Mouse (Mus musculus) MEL (cell line): ENCODE measurements at regions not wholly inside any gene's neighbourhood (a gene's known extent, or its start where the extent isn't known, plus 50 kb on each side); places are given as distances from the start of the nearest gene placed in this dataset.

Experiments
- DNase-seq: peaks from one replicate; pipeline ENCODE4 v3.0.0; 2011; ENCODE audit warnings: low read depth, low spot score
- H3K27ac ChIP-seq: 2 replicates; pipeline ENCODE4 v1.5.1; 2012; ENCODE audit warnings: low read depth, mild to moderate bottlenecking, control low read depth, low read length, moderate library complexity; ENCODE audit not compliant: control insufficient read depth
- H3K27me3 ChIP-seq, 2 experiments: fragments of 150-350 bp in 1 of 2; sonication (generic) in 1 of 2; 2 replicates each; pipeline ENCODE4 v1.6.1; 2012; ENCODE audit warnings: low read length in 2 of 2, mild to moderate bottlenecking in 2 of 2, improper control_type of control experiment in 1 of 2, moderate library complexity in 1 of 2; ENCODE audit not compliant: insufficient read depth in 2 of 2, control insufficient read depth in 1 of 2
- H3K36me3 ChIP-seq, 2 experiments: 2 replicates each; pipeline ENCODE4 v1.6.1; 2012 to 2014; ENCODE audit warnings: low read length in 2 of 2, improper control_type of control experiment in 1 of 2, inconsistent platforms in 1 of 2, mild to moderate bottlenecking in 1 of 2; ENCODE audit not compliant: insufficient read depth in 2 of 2, control insufficient read depth in 1 of 2
- H3K4me1 ChIP-seq, 2 experiments: fragments of 150-350 bp in 1 of 2; sonication (generic) in 1 of 2; 2 replicates each; pipeline ENCODE4 v1.6.1; 2012; ENCODE audit warnings: low read length in 2 of 2, improper control_type of control experiment in 1 of 2, mild to moderate bottlenecking in 1 of 2; ENCODE audit not compliant: insufficient read depth in 2 of 2, control insufficient read depth in 1 of 2
- H3K4me3 ChIP-seq, 2 experiments: fragments of 150-350 bp in 1 of 2; sonication (generic) in 1 of 2; 2 replicates each; pipeline ENCODE4 v1.5.1; 2012; ENCODE audit warnings: low read depth in 2 of 2, low read length in 2 of 2, mild to moderate bottlenecking in 2 of 2, moderate library complexity in 2 of 2, control low read depth in 1 of 2, improper control_type of control experiment in 1 of 2; ENCODE audit not compliant: control insufficient read depth in 1 of 2, insufficient read depth in 1 of 2
- H3K79me2 ChIP-seq: 2 replicates; pipeline ENCODE4 v1.6.1; 2012; ENCODE audit warnings: mild to moderate bottlenecking, low read length, moderate library complexity; ENCODE audit not compliant: control insufficient read depth, poor library complexity, insufficient read depth
- H3K9ac ChIP-seq: 2 replicates; pipeline ENCODE4 v1.6.1; 2012; ENCODE audit warnings: low read depth, mild to moderate bottlenecking, control low read depth, low read length, moderate library complexity; ENCODE audit not compliant: control insufficient read depth, poor library complexity, severe bottlenecking
- H3K9me3 ChIP-seq: fragments of 150-350 bp; sonication (generic); replicated peaks from 2 replicates; pipeline ENCODE4 v1.6.1; 2012; ENCODE audit warnings: mild to moderate bottlenecking, low read length, improper control_type of control experiment, moderate library complexity; ENCODE audit not compliant: insufficient read depth
- CHD1 ChIP-seq: IDR thresholded peaks from 2 replicates; pipeline ENCODE4 v1.6.1; 2012; ENCODE audit warnings: low read depth, mild to moderate bottlenecking, inconsistent platforms, low read length, improper control_type of control experiment
- CHD2 ChIP-seq: IDR thresholded peaks from 2 replicates; pipeline ENCODE4 v1.6.1; 2011; ENCODE audit warnings: low read length, improper control_type of control experiment
- EP300 ChIP-seq, 2 experiments: IDR thresholded peaks; 2 replicates each; pipeline ENCODE4 v1.6.1; 2011; ENCODE audit warnings: improper control_type of control experiment in 2 of 2, low read length in 2 of 2, low read depth in 1 of 2, mild to moderate bottlenecking in 1 of 2
- ETS1 ChIP-seq: IDR thresholded peaks from 2 replicates; pipeline ENCODE4 v1.6.1; 2012; ENCODE audit warnings: low read depth, mild to moderate bottlenecking, inconsistent platforms, low read length, improper control_type of control experiment, moderate library complexity
- GABPA ChIP-seq: IDR thresholded peaks from 2 replicates; pipeline ENCODE4 v1.6.1; 2012; ENCODE audit warnings: low read depth, mild to moderate bottlenecking, inconsistent platforms, low read length, improper control_type of control experiment, moderate library complexity
- GATA1 ChIP-seq: IDR thresholded peaks from 2 replicates; pipeline ENCODE4 v1.6.1; 2011; ENCODE audit warnings: low read depth, low read length, improper control_type of control experiment
- KAT2A ChIP-seq: conservative IDR thresholded peaks from 2 replicates; pipeline ENCODE4 v1.6.1; 2012; ENCODE audit warnings: low read depth, low read length, improper control_type of control experiment, inconsistent platforms
- MAFK ChIP-seq: IDR thresholded peaks from 2 replicates; pipeline ENCODE4 v1.6.1; 2011; ENCODE audit warnings: low read depth, mild to moderate bottlenecking, low read length, improper control_type of control experiment, borderline replicate concordance
- MAX ChIP-seq: IDR thresholded peaks from 2 replicates; pipeline ENCODE4 v1.6.1; 2011; ENCODE audit warnings: low read length, improper control_type of control experiment
- MEF2A ChIP-seq: IDR thresholded peaks from 2 replicates; pipeline ENCODE4 v1.6.1; 2014; ENCODE audit warnings: low read depth, mild to moderate bottlenecking, inconsistent platforms, low read length, improper control_type of control experiment; ENCODE audit not compliant: poor library complexity, insufficient replicate concordance, severe bottlenecking; ENCODE audit errors: extremely low read depth
- MXI1 ChIP-seq: IDR thresholded peaks from 2 replicates; pipeline ENCODE4 v1.6.1; 2011; ENCODE audit warnings: mild to moderate bottlenecking, low read depth, low read length, improper control_type of control experiment
- MYB ChIP-seq: IDR thresholded peaks from 2 replicates; pipeline ENCODE4 v1.6.1; 2011; ENCODE audit warnings: mild to moderate bottlenecking, low read depth, low read length, improper control_type of control experiment
- MYC ChIP-seq: IDR thresholded peaks from 2 replicates; pipeline ENCODE4 v1.6.1; 2011; ENCODE audit warnings: low read depth, mild to moderate bottlenecking, low read length, improper control_type of control experiment, moderate library complexity
- NELFE ChIP-seq: IDR thresholded peaks from 2 replicates; pipeline ENCODE4 v1.6.1; 2011; ENCODE audit warnings: low read depth, low read length, improper control_type of control experiment
- NRF1 ChIP-seq: IDR thresholded peaks from 2 replicates; pipeline ENCODE4 v1.6.1; 2014; ENCODE audit warnings: low read depth, mild to moderate bottlenecking, inconsistent platforms, low read length, improper control_type of control experiment, moderate library complexity; ENCODE audit not compliant: poor library complexity, insufficient read depth, severe bottlenecking
- POLR2AphosphoS5 ChIP-seq: IDR thresholded peaks from 2 replicates; pipeline ENCODE4 v1.6.1; 2012; ENCODE audit warnings: low read depth, borderline replicate concordance, mild to moderate bottlenecking, inconsistent platforms, low read length, moderate library complexity, mixed read lengths
- RAD21 ChIP-seq: IDR thresholded peaks from 2 replicates; pipeline ENCODE4 v1.6.1; 2011; ENCODE audit warnings: mild to moderate bottlenecking, low read depth, low read length, improper control_type of control experiment
- RCOR1 ChIP-seq: IDR thresholded peaks from 2 replicates; pipeline ENCODE4 v1.6.1; 2012; ENCODE audit warnings: low read depth, mild to moderate bottlenecking, inconsistent platforms, low read length, improper control_type of control experiment
- SIN3A ChIP-seq: IDR thresholded peaks from 2 replicates; pipeline ENCODE4 v1.6.1; 2012; ENCODE audit warnings: low read length, improper control_type of control experiment, inconsistent platforms
- SMC3 ChIP-seq: IDR thresholded peaks from 2 replicates; pipeline ENCODE4 v1.6.1; 2011; ENCODE audit warnings: low read depth, low read length, improper control_type of control experiment
- TAL1 ChIP-seq: IDR thresholded peaks from 2 replicates; pipeline ENCODE4 v1.6.1; 2012; ENCODE audit warnings: mild to moderate bottlenecking, inconsistent platforms, low read length, moderate library complexity, mixed read lengths
- TCF12 ChIP-seq: IDR thresholded peaks from 2 replicates; pipeline ENCODE4 v1.6.1; 2014; ENCODE audit warnings: low read depth, mild to moderate bottlenecking, inconsistent platforms, low read length, improper control_type of control experiment, moderate library complexity
- UBTF ChIP-seq: IDR thresholded peaks from 2 replicates; pipeline ENCODE4 v1.6.1; 2012; ENCODE audit warnings: low read depth, mild to moderate bottlenecking, inconsistent platforms, low read length, improper control_type of control experiment, moderate library complexity, borderline replicate concordance; ENCODE audit not compliant: insufficient read depth
- USF2 ChIP-seq, 2 experiments: IDR thresholded peaks; 2 replicates each; pipeline ENCODE4 v1.6.1; 2011 to 2012; ENCODE audit warnings: improper control_type of control experiment in 2 of 2, low read length in 2 of 2, borderline replicate concordance in 1 of 2, inconsistent platforms in 1 of 2, low read depth in 1 of 2, mild to moderate bottlenecking in 1 of 2; ENCODE audit not compliant: insufficient read depth in 1 of 2
- ZC3H11A ChIP-seq: IDR thresholded peaks from 2 replicates; pipeline ENCODE4 v1.6.1; 2012; ENCODE audit warnings: low read depth, mild to moderate bottlenecking, inconsistent platforms, low read length, improper control_type of control experiment
- ZKSCAN1 ChIP-seq: IDR thresholded peaks from 2 replicates; pipeline ENCODE4 v1.6.1; 2012; ENCODE audit warnings: low read depth, mild to moderate bottlenecking, inconsistent platforms, low read length, improper control_type of control experiment, moderate library complexity
- ZMIZ1 ChIP-seq: IDR thresholded peaks from 2 replicates; pipeline ENCODE4 v1.6.1; 2012; ENCODE audit warnings: low read depth, mild to moderate bottlenecking, inconsistent platforms, low read length, improper control_type of control experiment, moderate library complexity
- ZNF384 ChIP-seq: IDR thresholded peaks from 2 replicates; pipeline ENCODE4 v1.6.1; 2012; ENCODE audit warnings: low read depth, mild to moderate bottlenecking, inconsistent platforms, low read length, improper control_type of control experiment

DNA sequence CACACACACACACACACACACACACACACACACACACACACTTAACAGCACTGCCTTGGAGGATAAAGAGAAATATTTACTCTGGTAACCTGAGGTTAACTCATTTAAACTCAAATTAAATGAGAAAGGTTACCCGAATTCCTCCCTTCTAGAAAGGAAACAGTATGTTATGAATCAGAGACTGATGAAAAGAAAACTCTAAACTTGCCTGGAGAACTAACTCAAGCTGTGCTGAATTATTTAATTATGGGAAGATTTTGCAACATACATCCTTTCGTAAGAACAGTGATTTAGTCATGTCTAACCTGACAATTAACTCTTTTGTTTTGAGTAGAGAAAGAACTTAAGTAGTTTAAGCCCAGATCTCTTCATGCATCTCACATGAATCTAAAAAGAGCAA lies 289.4 kb downstream of the Epha7 start:
- Histone ChIP-seq H3K9ac (no peak overlapping the region), H3K4me3 (no peak overlapping the region), H3K4me1 (no peaks in the 10 kb centered on the region), H3K79me2 (no peaks in the 10 kb centered on the region), H3K27ac (no peak overlapping the region), H3K9me3 (no peaks in the 10 kb centered on the region), H3K36me3 (no peaks in the 10 kb centered on the region), H3K27me3 (no peaks in the 10 kb centered on the region)
- DNase-seq: no peak
- no peak for TF ChIP-seq NRF1
- no peak for TF ChIP-seq EP300 (IDR thresholded peaks at IDR 0.05; ENCODE audit: low read depth in 1 of 2, low read length in 2 of 2)
- TF ChIP-seq POLR2AphosphoS5: no peak
- no peak for TF ChIP-seq ETS1
- no peak for TF ChIP-seq MYB
- TF ChIP-seq MYC: no peak
- no peak for TF ChIP-seq UBTF
- TF ChIP-seq ZKSCAN1: no peak
- no peak for TF ChIP-seq KAT2A
- no peak for TF ChIP-seq USF2 (IDR thresholded peaks at IDR 0.05; ENCODE audit: borderline replicate concordance in 1 of 2, insufficient read depth in 1 of 2, low read depth in 1 of 2, low read length in 2 of 2)
- TF ChIP-seq MAX: no peak
- TF ChIP-seq TAL1: no peak
- TF ChIP-seq RCOR1: no peak
- no peak for TF ChIP-seq MXI1
- TF ChIP-seq CHD1: no peak
- no peak for TF ChIP-seq SIN3A
- no peak for TF ChIP-seq SMC3
- TF ChIP-seq ZMIZ1: no peak
- TF ChIP-seq CHD2: no peak

DNA sequence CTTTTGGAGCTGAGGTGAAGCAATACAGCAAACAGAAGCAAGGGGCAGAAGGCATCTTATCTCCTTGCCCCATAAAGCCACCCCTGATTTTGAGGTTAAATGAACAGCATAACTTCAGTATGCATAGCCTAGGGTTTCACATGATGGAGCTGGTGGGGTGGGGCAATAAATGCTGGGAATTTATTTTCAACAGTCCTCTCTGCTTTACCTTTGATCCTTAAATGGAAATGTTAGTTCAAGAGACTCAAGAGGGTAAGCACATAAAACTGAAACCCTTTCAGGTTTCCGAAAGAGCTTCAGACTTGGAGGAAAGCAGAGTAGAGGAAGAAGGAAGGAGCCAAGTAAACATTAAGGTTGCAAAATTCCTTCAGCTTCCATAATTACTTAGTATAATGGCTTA lies 290.5 kb downstream of the Epha7 start:
- no peak for DNase-seq
- no peaks in the 10 kb centered on the region for H3K79me2 ChIP-seq
- H3K27ac ChIP-seq: no peak overlapping the region
- no peaks in the 10 kb centered on the region for H3K27me3 ChIP-seq
- H3K4me3 ChIP-seq: no peak overlapping the region
- no peaks in the 10 kb centered on the region for H3K36me3 ChIP-seq
- TF ChIP-seq ZNF384 (no peak), ZKSCAN1 (no peak), NRF1 (no peak), GABPA (no peak), ZC3H11A (no peak), MXI1 (no peak), MYC (no peak), MAFK (no peak), RAD21 (no peak), ETS1 (no peak), MEF2A (no peak), MAX (no peak), UBTF (no peak), TCF12 (no peak), SMC3 (no peak), GATA1 (no peak), NELFE (no peak)
- H3K4me1 ChIP-seq: no peaks in the 10 kb centered on the region
- H3K9me3 ChIP-seq: no peaks in the 10 kb centered on the region
- no peak overlapping the region for H3K9ac ChIP-seq
